Mouse (Mus musculus): ENCODE measurements around the gene Safb2.

GRCm38 (mm10) chr17:56543684-56544224, 40.6 kb downstream of the Safb2 start:
- TF ChIP-seq CTCF (IDR thresholded peaks at IDR 0.05; ENCODE audit: low read depth, low read length) (no peak), POLR2A (IDR thresholded peaks at IDR 0.05; ENCODE audit: borderline replicate concordance, low read depth, low read length) (no peak)
